Comparison of ENCODE assay signal across 15 mouse cellular contexts in genomic region chr5:103501076-103501475, GRCm38 (mm10).
"Had no signal": no experiment of that assay in that cellular context is flagged by ENCODE, and none has a peak within 500 bp of the region (broad histone marks: within the 10 kb centered on the region; RNA-seq: fewer than 3 reads in every experiment).

No protein-coding gene starts in this region.

- H3K27me3 ChIP-seq: liver, embryonic 13.5 days; midbrain, embryonic 15.5 days; neural tube, embryonic 13.5 days had no signal

- H3K4me3 ChIP-seq: layer of hippocampus, adult 2 months; liver, embryonic 13.5 days; midbrain, embryonic 15.5 days; neural tube, embryonic 13.5 days had no signal

- H3K9ac ChIP-seq: liver, embryonic 13.5 days; midbrain, embryonic 15.5 days; neural tube, embryonic 13.5 days had no signal

- H3K27ac ChIP-seq: kidney, postnatal 0 days; layer of hippocampus, adult 2 months; liver, embryonic 13.5 days; midbrain, embryonic 15.5 days; neural tube, embryonic 13.5 days had no signal

- H3K36me3 ChIP-seq: liver, embryonic 13.5 days; midbrain, embryonic 15.5 days; neural tube, embryonic 13.5 days had no signal

- ATAC-seq: intestine, postnatal 0 days; midbrain, embryonic 15.5 days had no signal

- H3K4me2 ChIP-seq: liver, embryonic 13.5 days; midbrain, embryonic 11.5 days; midbrain, embryonic 15.5 days; neural tube, embryonic 13.5 days had no signal

- DNase-seq: kidney, adult 2 months; kidney, postnatal 25 days; layer of hippocampus, adult 9-11 months; liver, embryonic 13.5 days; lung, adult 2 months; lung, postnatal 14 days; lung, postnatal 4 days; retina, postnatal 1 day; right cerebral cortex, postnatal 25 days had no signal

- H3K9me3 ChIP-seq: liver, embryonic 13.5 days; midbrain, embryonic 15.5 days; neural tube, embryonic 13.5 days had no signal

- H3K4me1 ChIP-seq: midbrain, embryonic 15.5 days; neural tube, embryonic 13.5 days had no signal
